Mouse (Mus musculus) neural tube, embryonic 11.5 days (tissue): Measurements from ENCODE around the gene Etv6. TPM values are rescaled to one million over a fixed set of nuclear protein-coding genes. Genes with fewer than 3 reads are reported as not detected.

Experiments used
- ATAC-seq: fragments of 200-750 bp; cut with Nextera tagmentation; 2 replicates; pipeline ENCODE4 v1.8.0; 2017; ENCODE audit warnings: moderate number of reproducible peaks, mild to moderate bottlenecking, moderate TSS enrichment, moderate library complexity; ENCODE audit not compliant: insufficient read depth, low FRiP score, low TSS enrichment
- DNase-seq: peaks from one replicate; pipeline ENCODE4 v3.0.0-alpha.2; 2015; ENCODE audit warnings: low spot score
- H3K27ac ChIP-seq: fragments of 300-500 bp; sonication (generic); 2 replicates; pipeline ENCODE4 v1.5.1; 2014; ENCODE audit warnings: low read depth, mild to moderate bottlenecking, low read length
- H3K27me3 ChIP-seq: fragments of 300-500 bp; sonication (generic); 2 replicates; pipeline ENCODE4 v1.6.1; 2014; ENCODE audit warnings: mild to moderate bottlenecking, low read length, mixed read lengths; ENCODE audit not compliant: control insufficient read depth, insufficient read depth
- H3K36me3 ChIP-seq: fragments of 300-500 bp; sonication (generic); 2 replicates; pipeline ENCODE4 v1.6.1; 2014; ENCODE audit warnings: mild to moderate bottlenecking, low read length, moderate library complexity, mixed read lengths; ENCODE audit not compliant: control insufficient read depth, insufficient read depth
- H3K4me1 ChIP-seq: fragments of 300-500 bp; sonication (generic); 2 replicates; pipeline ENCODE4 v1.6.1; 2014; ENCODE audit warnings: low read length, mixed read lengths; ENCODE audit not compliant: control insufficient read depth, insufficient read depth
- H3K4me2 ChIP-seq: fragments of 300-500 bp; sonication (generic); 2 replicates; pipeline ENCODE4 v1.6.1; 2014; ENCODE audit warnings: low read depth, mild to moderate bottlenecking, moderate library complexity
- H3K4me3 ChIP-seq: fragments of 300-500 bp; sonication (generic); 2 replicates; pipeline ENCODE4 v1.5.1; 2014; ENCODE audit warnings: low read depth, low read length
- H3K9ac ChIP-seq: fragments of 300-500 bp; sonication (generic); 2 replicates; pipeline ENCODE4 v1.6.1; 2014; ENCODE audit warnings: mild to moderate bottlenecking, low read length
- H3K9me3 ChIP-seq: fragments of 300-500 bp; sonication (generic); 2 replicates; pipeline ENCODE4 v1.6.1; 2016; ENCODE audit warnings: low read length; ENCODE audit not compliant: control insufficient read depth
- WGBS: fragments of 180-500 bp; shearing (Covaris S2); extraction: QIAGEN DNeasy Blood & Tissue Kit; methylation state at CpG from one replicate; pipeline ENCODE4 v1.1.7; 2014; 5-methylcytosine and 5-hydroxymethylcytosine counted together
- polyA plus RNA-seq: library from polyadenylated mRNA; unstranded; fragments of >200 nt; fragmentation: Nextera tagmentation; extraction: Ambion mirVana; gene quantifications from 2 replicates; pipeline ENCODE4 v1.2.1, GENCODE M21; 2014

Etv6 gene
- polyA plus RNA-seq, 1 experiment from 2014 or later, result 16.9 TPM

DNA sequence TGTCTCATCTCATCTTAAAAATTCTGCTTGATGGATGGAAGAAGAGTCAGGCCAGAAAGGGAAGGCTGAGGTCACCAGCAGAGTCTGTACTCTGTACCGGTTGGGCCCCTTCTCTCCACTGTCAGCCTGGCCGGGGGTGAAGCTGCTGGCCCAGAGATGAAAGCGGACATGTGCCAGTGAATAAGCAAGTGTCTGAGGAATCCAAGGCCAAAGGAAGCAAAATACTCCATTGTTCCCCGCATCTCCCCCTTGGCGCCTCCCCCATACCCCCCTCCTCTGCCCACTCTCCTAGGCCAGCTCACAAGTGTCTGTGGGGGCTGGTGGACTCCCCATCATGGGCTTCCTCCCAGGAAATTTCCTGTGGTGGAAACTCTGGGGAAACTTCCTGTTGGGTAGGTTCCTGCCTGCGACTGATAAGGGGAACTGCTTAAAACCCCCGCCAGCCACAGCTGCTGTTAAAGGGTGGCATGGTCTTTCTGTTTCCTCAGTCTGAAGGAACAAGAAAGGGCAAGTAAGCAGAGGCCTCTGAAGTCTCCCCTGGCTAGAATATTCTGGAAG lies 154.2 kb downstream of the Etv6 start:
- H3K9ac ChIP-seq, result no peak overlapping the region
- DNase-seq, result peak; percentile 35
- no peak overlapping the region for H3K4me2 ChIP-seq
- H3K4me1 ChIP-seq, result peaks cover 16% of the 10 kb centered on the region
- no peaks in the 10 kb centered on the region for H3K9me3 ChIP-seq
- 44% methylated on average over 7 of the region's 7 CpGs for WGBS
- no peaks in the 10 kb centered on the region for H3K36me3 ChIP-seq
- H3K4me3 ChIP-seq, result no peak overlapping the region
- no peaks in the 10 kb centered on the region for H3K27me3 ChIP-seq
- H3K27ac ChIP-seq, result no peak overlapping the region
- ATAC-seq, result 0 out of 2 replicates have a peak, but pooled peaks have one; percentile 45

DNA sequence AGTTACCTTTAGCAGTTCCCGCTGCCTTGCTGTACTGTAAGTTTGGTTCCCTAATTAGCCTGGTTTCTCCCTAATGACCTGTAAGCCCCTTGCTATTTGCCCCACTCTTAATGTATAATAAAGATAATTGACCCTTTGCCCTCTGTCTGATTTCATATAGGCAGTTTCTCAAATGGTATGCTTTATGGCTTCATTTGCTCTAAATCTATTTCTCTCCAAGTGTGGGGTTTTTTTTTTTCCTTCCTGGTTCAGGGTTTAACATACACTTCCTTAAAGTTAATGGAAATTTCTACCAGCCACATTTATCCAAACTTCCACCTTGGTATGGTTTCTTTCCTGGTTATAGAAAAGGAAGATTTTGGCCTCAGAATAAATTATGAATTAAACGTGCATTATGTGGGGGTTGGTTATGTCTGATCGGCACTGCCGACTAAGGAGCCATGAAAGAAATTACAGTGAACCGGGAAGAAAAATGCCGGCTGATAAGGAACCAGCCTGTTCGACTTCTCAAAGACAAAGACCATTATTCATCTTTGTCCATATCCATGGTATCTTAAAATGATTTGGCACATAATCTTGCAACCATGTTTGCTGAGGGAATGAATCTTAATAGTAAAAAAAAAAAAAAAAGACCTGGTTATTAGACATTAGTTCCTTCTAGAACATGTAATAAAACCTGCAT lies 155.2 kb downstream of the Etv6 start:
- 79% methylated on average over 7 of the region's 7 CpGs for WGBS
- H3K36me3 ChIP-seq, result no peaks in the 10 kb centered on the region
- ATAC-seq, result no peak
- no peaks in the 10 kb centered on the region for H3K27me3 ChIP-seq
- H3K4me1 ChIP-seq, result peaks cover 16% of the 10 kb centered on the region
- H3K9me3 ChIP-seq, result no peaks in the 10 kb centered on the region
- H3K27ac ChIP-seq, result no peak overlapping the region
- H3K4me2 ChIP-seq, result no peak overlapping the region
- DNase-seq, result no peak
- no peak overlapping the region for H3K9ac ChIP-seq
- H3K4me3 ChIP-seq, result no peak overlapping the region

- H3K4me3 ChIP-seq, result no peak overlapping the region
- no peaks in the 10 kb centered on the region for H3K36me3 ChIP-seq
- H3K9me3 ChIP-seq, result no peaks in the 10 kb centered on the region
- H3K4me2 ChIP-seq, result no peak overlapping the region
- peaks cover 16% of the 10 kb centered on the region for H3K4me1 ChIP-seq
- ATAC-seq (no peak), DNase-seq (no peak)
- no peaks in the 10 kb centered on the region for H3K27me3 ChIP-seq
- H3K9ac ChIP-seq, result no peak overlapping the region
- no peak overlapping the region for H3K27ac ChIP-seq
These were observed 157.2 kb downstream of the Etv6 start for GRCm38 (mm10) chr6:134192710-134193109.

GRCm38 (mm10) chr6:134199895-134200294 lies 164.4 kb downstream of the Etv6 start:
- Histone ChIP-seq H3K9me3 (no peaks in the 10 kb centered on the region), H3K4me2 (no peak overlapping the region), H3K36me3 (no peaks in the 10 kb centered on the region), H3K9ac (no peak overlapping the region), H3K4me3 (no peak overlapping the region), H3K27me3 (no peaks in the 10 kb centered on the region), H3K4me1 (no peaks in the 10 kb centered on the region; the same call in 1 of the 2 replicates), H3K27ac (no peak overlapping the region)
- DNase-seq, result no peak
- 88% methylated on average over 1 of the region's 1 CpGs for WGBS
- no peak for ATAC-seq

GRCm38 (mm10) chr6:134200577-134200976 lies 165.1 kb downstream of the Etv6 start:
- no peak overlapping the region for H3K27ac ChIP-seq
- ATAC-seq, result no peak
- no peaks in the 10 kb centered on the region for H3K9me3 ChIP-seq
- H3K4me3 ChIP-seq, result no peak overlapping the region
- DNase-seq, result no peak
- no peaks in the 10 kb centered on the region for H3K36me3 ChIP-seq
- no peaks in the 10 kb centered on the region; the same call in 1 of the 2 replicates for H3K4me1 ChIP-seq
- no peak overlapping the region for H3K9ac ChIP-seq
- 86% methylated on average over 10 of the region's 10 CpGs for WGBS
- H3K4me2 ChIP-seq, result no peak overlapping the region
- H3K27me3 ChIP-seq, result no peaks in the 10 kb centered on the region

- no peak for DNase-seq
- Histone ChIP-seq H3K4me2 (no peak overlapping the region), H3K27me3 (no peaks in the 10 kb centered on the region), H3K4me3 (no peak overlapping the region), H3K36me3 (no peaks in the 10 kb centered on the region), H3K4me1 (peaks cover 4% of the 10 kb centered on the region), H3K9ac (no peak overlapping the region), H3K27ac (no peak overlapping the region), H3K9me3 (no peaks in the 10 kb centered on the region)
- WGBS, result 92% methylated on average over 5 of the region's 5 CpGs
- ATAC-seq, result no peak
These were observed 166.7 kb downstream of the Etv6 start for GRCm38 (mm10) chr6:134202176-134202575.

GRCm38 (mm10) chr6:134205163-134205562 lies 169.7 kb downstream of the Etv6 start:
- H3K9ac ChIP-seq, result no peak overlapping the region
- ATAC-seq, result no peak
- no peaks in the 10 kb centered on the region for H3K9me3 ChIP-seq
- no peaks in the 10 kb centered on the region for H3K36me3 ChIP-seq
- WGBS, result 96% methylated on average over 10 of the region's 11 CpGs
- H3K4me2 ChIP-seq, result no peak overlapping the region
- no peak overlapping the region for H3K4me3 ChIP-seq
- DNase-seq, result no peak
- no peak overlapping the region for H3K27ac ChIP-seq
- peaks cover 14% of the 10 kb centered on the region; the same call in 1 of the 2 replicates for H3K4me1 ChIP-seq
- no peaks in the 10 kb centered on the region for H3K27me3 ChIP-seq

- DNase-seq, result no peak
- Histone ChIP-seq H3K9me3 (no peaks in the 10 kb centered on the region), H3K4me2 (no peak overlapping the region), H3K9ac (no peak overlapping the region), H3K4me3 (no peak overlapping the region), H3K4me1 (peaks cover 14% of the 10 kb centered on the region; the same call in 1 of the 2 replicates), H3K27ac (no peak overlapping the region), H3K27me3 (no peaks in the 10 kb centered on the region), H3K36me3 (no peaks in the 10 kb centered on the region)
- ATAC-seq, result no peak
- WGBS, result 85% methylated on average over 5 of the region's 5 CpGs
These were observed 170.2 kb downstream of the Etv6 start for GRCm38 (mm10) chr6:134205726-134206125.

DNA sequence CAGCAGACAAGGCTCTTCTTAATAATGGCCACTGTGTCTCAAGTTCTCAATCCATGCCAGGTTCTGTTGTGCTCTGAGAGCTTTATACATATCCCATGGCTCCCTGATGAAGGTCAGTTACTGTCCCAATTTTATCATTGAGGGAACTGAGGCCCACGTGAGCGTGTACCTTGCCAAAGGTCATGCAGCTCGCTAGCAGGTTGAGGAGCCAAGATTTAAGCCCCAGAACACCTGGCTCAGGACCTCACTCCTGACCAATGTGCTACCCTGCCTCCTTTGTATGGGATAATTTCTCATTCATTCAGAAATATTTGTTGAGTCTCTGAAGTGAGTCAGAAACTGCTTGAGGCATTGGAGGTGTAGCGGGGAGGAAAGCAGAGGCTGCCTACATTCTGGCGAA lies 170.8 kb downstream of the Etv6 start:
- no peak overlapping the region for H3K9ac ChIP-seq
- DNase-seq (no peak), ATAC-seq (no peak)
- no peaks in the 10 kb centered on the region for H3K27me3 ChIP-seq
- no peak overlapping the region for H3K4me2 ChIP-seq
- no peak overlapping the region for H3K4me3 ChIP-seq
- H3K27ac ChIP-seq, result no peak overlapping the region
- peaks cover 14% of the 10 kb centered on the region; the same call in 1 of the 2 replicates for H3K4me1 ChIP-seq
- WGBS, result 94% methylated on average over 5 of the region's 5 CpGs
- no peaks in the 10 kb centered on the region for H3K9me3 ChIP-seq
- H3K36me3 ChIP-seq, result no peaks in the 10 kb centered on the region
